Mouse (Mus musculus) brain, adult 2 months (tissue): ENCODE measurements around the gene Adgrl3.

ENCODE experiments used
- DNase-seq: peaks from one replicate; pipeline ENCODE4 v3.0.0; 2011; ENCODE audit warnings: low read depth, low spot score

Adgrl3 gene

GRCm38 (mm10) chr5:81227256-81227655, 207.3 kb downstream of the Adgrl3 start:
- DNase-seq: no peak

- peak; percentile 47 for DNase-seq
Measured at GRCm38 (mm10) chr5:81248724-81249123, 228.8 kb downstream of the Adgrl3 start.

- peak; percentile 81 for DNase-seq
Measured at GRCm38 (mm10) chr5:81256091-81256490, 236.2 kb downstream of the Adgrl3 start.

- peak; percentile 47 for DNase-seq
Measured at GRCm38 (mm10) chr5:81269689-81270088, 249.8 kb downstream of the Adgrl3 start.

- peak; percentile 43 for DNase-seq
Measured at GRCm38 (mm10) chr5:81275346-81276047, 255.6 kb downstream of the Adgrl3 start.

- no peak for DNase-seq
Measured at GRCm38 (mm10) chr5:81279246-81279645, 259.3 kb downstream of the Adgrl3 start.

GRCm38 (mm10) chr5:81285643-81286042, 265.7 kb downstream of the Adgrl3 start:
- DNase-seq: no peak

GRCm38 (mm10) chr5:81301874-81302273, 281.9 kb downstream of the Adgrl3 start:
- no peak for DNase-seq

GRCm38 (mm10) chr5:81317406-81318112, 297.6 kb downstream of the Adgrl3 start:
- DNase-seq: no peak

GRCm38 (mm10) chr5:81321276-81321934, 301.5 kb downstream of the Adgrl3 start:
- no peak for DNase-seq

GRCm38 (mm10) chr5:81322064-81322463, 302.1 kb downstream of the Adgrl3 start:
- peak; percentile 69 for DNase-seq

GRCm38 (mm10) chr5:81326916-81327315, 307.0 kb downstream of the Adgrl3 start:
- DNase-seq: no peak

GRCm38 (mm10) chr5:81327392-81327791, 307.5 kb downstream of the Adgrl3 start:
- no peak for DNase-seq

- DNase-seq: no peak
Measured at GRCm38 (mm10) chr5:81329571-81329971, 309.6 kb downstream of the Adgrl3 start.

GRCm38 (mm10) chr5:81344330-81344729, 324.4 kb downstream of the Adgrl3 start:
- DNase-seq: no peak

GRCm38 (mm10) chr5:81345096-81345435, 325.1 kb downstream of the Adgrl3 start:
- no peak for DNase-seq

- DNase-seq: no peak
Measured at GRCm38 (mm10) chr5:81345436-81346131, 325.6 kb downstream of the Adgrl3 start.

GRCm38 (mm10) chr5:81347571-81347970, 327.6 kb downstream of the Adgrl3 start:
- DNase-seq: no peak

- peak; percentile 27 for DNase-seq
Measured at GRCm38 (mm10) chr5:81359560-81359959, 339.6 kb downstream of the Adgrl3 start.

- peak; percentile 37 for DNase-seq
Measured at GRCm38 (mm10) chr5:81364198-81364643, 344.3 kb downstream of the Adgrl3 start.

- DNase-seq: peak; percentile 33
Measured at GRCm38 (mm10) chr5:81365250-81365649, 345.3 kb downstream of the Adgrl3 start.
